Mouse (Mus musculus) CD4-positive helper T cell, adult 2 months (primary cell): ENCODE data around the gene Gm1043.

Experiments used
- DNase-seq: peaks from one replicate; pipeline ENCODE4 v3.0.0-alpha.2; 2012; ENCODE audit warnings: low read depth, missing footprints, low spot score

The Gm1043 gene

DNA sequence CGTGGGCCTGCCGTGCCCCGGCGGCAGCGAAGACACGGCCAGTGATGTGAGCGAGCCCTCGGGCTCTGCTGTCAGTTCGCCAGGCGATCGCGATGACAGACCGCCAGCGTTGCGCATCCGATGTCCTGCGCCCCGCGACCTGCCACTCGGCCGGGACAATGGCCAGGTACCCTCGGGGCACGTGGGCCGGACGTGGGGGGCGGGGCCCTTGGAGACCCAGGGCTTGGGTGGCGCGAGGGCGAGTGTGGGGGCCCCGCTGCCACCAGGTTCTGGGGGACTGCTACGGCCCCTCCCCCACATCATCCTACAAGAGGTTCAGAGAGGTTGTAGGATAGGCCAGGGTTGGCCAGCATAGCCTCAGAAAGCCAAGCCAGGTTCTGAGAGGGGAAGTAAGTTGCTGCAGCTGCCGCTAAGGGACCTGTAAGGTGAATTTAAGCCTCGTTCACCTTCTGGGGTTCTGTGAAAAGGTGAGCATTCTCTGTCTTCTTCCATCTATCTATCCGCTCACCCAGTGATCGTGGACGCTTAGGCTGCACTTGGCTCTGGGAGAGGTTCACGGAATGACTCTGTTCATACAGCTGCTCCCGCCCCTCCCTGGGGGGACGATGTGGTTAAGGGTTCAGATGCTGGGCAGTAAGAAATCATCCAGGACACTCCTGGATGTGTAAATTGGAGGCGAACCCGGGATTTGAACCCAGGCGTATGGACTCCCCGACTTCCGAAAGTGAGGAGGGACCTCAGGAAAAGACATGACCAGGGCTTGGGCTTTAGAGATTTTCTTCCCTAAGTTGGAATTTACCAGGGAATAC is 157.4 kb downstream of the Gm1043 start:
- DNase-seq, result no peak

DNA sequence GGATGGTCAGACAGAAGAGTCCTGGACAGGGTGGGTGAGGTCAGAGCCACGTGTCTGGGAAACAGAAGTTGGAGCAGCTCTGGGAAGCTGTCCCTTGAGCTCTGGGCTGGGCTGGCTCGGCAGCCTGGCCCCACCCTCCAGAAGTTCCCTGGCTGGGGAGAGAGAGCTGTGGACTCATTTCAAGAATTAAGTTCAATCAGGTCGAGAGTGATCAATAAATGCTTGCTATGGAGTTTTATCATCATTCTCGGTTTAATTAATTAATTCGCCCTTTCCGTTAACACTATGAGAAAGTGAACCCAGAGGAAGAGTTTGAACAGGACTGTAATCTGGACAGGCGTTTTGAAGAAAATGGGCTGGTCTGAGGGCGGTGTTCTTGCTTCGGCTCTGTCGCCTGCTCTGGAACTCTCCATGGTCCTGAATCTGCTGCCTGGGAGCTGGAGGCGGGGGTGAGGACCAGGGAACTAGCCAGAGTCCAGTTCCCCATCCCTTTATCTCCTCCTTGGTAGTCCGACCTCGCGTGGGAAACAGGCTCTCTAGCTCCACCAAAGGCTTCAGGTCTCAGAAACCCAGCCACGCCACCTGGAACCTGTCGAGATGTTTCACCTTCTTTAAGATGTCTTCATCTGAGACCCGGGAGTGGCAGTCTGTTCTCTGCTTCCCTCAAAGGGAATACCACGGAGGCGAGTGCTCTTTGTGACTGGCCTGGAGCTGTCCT is 158.2 kb downstream of the Gm1043 start:
- peak; percentile 42 for DNase-seq

DNA sequence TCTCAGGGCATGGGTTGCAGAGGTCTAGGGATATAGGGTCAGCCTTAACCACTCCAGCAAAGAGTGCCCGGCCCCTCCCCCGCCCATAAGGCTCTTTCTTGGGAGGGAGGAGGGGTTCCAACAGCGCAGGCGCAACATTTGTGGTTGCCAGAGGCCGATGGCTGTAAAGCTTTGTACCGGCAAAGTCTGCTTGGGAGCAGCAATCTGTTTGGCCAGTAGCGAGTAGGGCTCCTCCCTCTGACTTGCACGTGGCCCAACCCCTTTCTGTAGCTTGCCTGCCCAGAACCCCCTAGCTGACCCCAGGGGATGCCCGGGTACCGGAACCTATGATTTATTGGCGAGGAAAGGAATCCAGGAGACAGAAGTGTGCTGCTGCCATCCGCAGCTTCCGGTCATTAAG is 159.0 kb downstream of the Gm1043 start:
- DNase-seq, result peak; percentile 9

DNA sequence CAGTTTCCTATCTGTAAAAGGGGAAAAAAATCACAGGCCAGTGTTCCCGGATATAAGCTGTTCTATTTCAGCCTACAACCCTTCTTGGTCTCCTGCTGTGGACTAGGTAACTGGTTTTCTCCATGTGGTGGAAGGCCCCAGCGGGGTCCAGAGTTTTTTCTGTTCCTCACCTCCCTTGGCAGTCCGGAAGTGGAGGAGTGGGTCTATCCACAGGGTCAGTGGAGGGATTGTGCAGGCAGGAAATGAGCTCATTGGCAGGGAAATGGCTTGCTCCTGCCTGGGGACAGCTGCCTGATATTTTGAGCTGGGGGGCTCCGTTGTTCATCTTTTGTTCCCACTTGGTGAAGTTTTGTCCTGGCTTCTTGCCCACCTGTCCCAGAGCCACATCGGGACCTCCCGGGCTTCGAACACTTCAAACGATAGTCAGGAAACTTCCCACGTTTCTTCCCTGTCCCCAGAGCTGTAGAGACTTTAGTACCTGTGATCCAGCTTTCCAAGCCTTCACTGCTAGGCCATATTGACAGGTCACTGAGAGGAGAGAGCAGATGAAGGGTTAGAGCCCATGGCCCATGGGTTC is 159.6 kb downstream of the Gm1043 start:
- no peak for DNase-seq

DNA sequence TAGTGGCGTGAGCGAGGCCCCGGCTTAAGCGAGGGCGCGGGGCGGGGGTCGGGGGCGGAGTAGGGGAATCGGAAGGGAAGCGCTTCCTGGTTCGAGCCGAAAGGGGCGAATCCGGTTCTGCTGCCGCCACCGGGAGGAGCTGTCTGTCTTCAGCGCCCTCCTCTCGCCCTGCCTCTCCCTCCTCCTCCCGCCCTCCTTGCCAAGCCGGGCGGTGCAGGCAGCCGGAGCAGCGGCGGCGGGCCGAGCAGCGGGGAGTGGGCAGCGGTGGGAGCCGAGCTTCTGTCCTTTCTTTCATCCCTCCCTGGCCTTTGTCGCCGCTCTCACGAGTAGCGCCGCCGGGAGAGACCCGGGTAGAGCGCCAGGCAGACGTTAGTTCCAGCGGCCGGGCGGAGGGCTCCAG is 160.5 kb downstream of the Gm1043 start:
- DNase-seq, result peak; percentile 65

DNA sequence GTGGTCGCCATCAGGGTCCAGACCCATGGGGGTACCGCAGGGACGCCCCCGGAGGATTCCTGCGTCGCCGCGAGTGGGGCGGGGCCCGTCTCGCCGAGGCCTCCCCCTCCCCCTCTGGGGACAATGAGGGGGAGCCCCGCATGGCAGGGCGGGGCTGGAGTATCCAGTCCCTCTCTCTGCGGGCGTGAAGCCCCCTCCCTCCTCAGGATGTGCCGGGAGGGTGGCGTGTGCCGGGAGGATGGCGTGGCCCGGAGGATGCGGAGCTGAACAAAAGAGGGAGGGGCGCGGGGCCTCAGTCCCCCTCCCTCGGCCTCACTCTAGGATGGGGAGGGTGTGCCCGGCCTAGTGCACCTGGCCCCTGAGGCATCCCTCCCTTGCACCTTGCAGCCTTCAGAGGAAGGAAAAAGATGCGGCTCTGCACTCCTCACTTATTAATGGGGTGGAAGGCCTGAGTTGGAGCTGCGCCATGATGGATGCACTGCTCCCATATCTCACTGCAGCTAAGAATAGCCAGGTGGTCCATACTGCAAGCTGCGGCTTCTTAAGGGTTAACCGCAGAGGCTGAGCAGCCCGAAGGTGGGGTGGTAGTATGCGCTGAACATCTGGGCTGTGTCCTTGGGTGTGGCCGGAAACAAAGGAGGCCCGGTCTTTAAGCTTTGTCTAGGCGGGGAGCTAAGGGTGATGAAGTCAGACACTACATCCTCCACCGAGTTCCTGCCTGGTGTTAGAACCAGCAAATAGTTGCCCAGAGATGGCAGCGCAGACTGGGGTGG is 161.2 kb downstream of the Gm1043 start:
- peak; percentile 62 for DNase-seq

DNA sequence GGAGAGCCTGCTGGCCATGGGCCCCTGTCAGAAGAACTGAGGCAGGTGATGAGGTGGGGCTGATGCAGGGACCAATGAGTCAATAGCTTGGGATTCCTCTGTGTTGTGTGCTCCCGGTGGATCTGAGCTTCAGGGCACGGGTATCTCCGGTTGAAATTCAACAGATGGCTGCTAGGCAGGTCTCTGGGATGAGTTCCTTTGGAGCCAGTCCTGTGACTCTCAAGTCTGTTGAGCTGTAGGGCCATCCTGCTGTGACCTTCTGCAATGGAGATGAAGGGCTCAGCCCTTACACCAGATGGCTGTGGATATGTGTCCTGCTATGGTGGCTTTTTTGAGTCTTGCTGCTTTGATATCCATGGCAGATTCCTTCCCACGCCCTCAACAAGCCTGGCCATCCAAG is 162.3 kb downstream of the Gm1043 start:
- DNase-seq, result no peak

DNA sequence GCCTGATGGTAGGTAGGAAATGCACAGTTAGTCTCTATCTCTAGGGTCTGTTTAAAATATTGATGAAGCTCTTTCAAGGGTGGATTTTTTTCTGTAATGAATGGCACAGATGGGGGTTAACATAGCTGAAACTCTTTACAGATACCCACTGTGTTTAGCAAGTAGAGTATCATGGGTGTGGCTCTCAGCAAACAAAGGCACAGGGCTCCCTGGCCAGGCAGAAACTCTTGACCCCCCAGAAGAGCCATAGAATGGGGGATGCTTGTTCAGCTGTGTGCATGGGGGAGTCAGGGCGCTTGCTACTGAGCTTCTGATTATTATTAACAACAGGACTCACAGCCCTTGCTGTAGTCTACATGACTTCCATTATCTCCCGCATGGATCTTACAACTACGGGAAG is 163.7 kb downstream of the Gm1043 start:
- DNase-seq, result no peak

DNA sequence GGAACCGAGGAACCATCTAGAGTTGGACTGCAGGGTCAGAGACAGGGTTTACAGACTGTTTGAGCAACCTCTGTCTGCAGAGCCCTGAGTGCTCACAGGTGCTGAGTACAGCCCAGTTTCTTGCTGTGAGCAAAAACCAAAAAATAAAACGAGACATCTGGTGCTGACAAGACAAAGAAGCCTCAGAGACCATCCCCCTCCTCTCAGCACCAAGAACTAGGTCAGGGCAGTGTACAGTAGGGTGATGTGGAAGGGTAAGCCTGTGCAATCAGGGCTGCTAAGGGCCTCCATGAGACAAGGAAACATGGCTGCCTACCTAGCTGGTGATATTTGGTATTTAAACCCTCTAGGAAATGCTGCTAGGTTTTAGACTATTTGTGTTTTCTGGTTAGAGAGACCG is 166.4 kb downstream of the Gm1043 start:
- no peak for DNase-seq

DNA sequence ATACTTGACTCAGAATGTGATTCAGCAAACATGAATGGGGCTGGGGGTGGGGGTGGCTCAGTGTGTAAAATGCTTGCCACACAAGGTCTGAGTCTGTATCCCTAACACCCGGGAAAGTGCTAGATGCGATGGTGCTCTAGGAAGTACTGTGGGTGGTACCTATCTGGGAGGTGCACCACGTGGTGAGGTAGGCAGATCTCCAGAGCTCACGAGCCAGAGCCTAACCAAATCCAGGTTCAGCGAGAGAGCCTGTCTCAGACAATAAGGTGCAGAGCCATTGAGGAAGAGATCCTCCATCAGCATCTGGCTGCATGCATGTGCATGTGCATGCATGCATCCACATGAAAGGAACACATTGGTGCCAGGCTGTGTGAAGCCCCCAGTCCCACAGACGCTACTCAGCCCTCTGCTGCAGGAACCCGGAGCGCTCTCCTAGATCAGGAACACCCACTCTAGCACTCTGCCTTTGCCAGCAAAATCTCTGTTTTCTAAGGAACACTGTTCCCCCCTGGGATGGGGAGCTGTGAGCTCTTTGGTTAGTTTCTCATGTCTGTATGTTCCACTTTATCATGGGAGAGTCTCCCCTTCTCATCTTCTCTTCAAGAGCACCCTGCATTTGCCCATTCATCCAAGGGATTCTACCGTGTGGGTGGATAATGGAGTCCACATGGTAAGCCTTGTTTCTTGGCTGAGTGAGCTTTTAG is 167.1 kb downstream of the Gm1043 start:
- no peak for DNase-seq

DNA sequence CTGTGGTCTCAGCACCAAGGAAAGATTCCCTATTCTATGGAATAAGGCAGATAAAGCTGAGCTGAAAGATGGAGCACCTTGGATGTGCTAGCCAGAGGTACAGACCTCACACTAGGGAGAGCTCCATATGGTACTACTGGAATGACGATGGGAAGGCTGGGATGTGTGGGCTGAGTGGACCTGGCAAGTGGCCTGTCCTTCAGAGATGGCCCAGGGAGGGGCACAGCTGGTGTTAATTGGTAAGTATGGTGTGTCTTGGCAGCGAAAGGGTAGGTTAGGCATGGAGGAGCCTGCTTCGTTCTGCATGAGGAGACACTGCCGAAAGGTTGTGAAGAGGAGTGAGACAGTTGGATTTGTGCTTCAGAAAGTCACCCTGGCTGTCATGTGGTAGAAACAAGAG is 169.4 kb downstream of the Gm1043 start:
- no peak for DNase-seq

DNA sequence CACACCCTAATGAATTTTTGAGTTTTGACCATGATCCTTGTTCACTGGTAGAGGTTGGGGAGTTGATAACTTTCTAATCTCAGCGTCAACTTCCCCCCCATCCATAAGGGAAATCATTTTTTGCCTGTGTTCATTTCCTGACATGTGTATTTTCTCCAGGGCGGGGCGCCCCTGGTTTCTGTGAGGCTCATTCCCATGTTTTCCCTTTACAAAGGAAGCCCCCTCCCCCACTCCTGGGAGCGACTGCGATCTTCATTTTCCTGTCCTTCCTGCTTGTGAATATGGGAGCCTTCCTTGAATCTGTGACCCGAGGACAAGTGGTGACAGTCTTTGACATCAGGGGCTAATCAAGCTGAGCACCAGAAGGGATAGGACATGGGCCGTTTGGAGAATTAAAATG is 171.7 kb downstream of the Gm1043 start:
- DNase-seq, result no peak

DNA sequence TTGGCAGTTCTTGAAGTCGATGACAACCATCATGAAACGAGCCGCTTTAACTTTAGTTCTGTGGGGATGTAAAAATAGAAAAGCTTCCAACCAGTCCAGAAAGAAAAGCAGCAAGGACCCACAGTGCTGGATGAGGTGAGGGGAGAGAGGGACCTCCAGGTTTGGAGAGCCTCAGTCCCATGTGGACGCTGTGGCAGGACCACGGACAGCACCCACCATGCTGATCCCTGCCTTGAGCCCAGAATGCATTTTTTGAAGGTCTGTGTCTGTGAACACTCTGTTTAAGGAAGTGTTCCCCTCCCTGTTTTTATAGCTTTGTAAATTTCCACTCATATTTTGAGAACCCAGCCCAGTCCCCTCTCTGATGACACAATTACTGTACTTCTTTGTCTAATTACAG is 172.1 kb downstream of the Gm1043 start:
- DNase-seq, result no peak

DNA sequence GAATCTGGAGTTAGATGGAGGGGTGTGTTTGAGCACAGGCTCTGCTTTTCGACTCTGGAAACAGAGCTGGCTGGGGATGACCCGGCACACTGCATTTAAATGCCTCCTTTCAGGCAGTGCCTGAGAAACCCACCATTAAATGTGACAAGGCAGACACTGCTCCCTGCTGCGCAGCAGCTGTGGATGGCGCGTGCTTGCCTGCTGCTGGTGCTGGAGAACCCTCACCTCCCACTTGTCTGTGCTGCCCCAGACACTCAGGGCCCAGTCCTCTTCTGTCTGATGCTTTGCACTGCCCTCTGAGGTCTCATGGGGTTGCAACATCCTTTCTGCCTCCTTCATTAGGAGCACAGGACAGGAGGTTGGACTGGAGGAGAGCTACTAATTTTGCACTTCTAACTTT is 176.6 kb downstream of the Gm1043 start:
- no peak for DNase-seq

DNA sequence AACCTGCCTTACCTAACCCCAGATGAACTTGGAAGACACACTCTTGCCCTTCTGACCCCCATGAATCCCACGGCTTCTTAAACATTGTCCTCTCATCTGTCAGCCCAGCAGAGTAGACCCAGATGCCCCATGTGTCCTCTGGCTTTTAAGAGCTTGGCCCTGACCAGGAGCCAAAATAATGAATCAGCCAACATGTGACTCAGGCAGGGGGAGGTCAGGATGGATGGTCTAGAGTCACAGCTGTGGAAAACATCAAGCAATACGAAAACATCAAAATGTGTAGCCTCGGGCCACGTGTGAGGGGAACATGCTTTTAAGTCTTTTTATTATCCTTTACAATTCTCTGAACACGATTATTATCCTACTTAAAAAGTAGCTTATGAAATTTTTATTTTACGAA is 178.6 kb downstream of the Gm1043 start:
- DNase-seq, result no peak
